Mouse (Mus musculus): ENCODE measurements around the gene Rnf208.
A peak's percentile ranks its signal among the peaks of the same experiment; 100 is the strongest.
"Not testable (repeated sequence)": the region's sequence is repeated elsewhere in the genome, so short reads cannot be mapped to it uniquely, and the experiment has no call there.

The Rnf208 gene

DNA sequence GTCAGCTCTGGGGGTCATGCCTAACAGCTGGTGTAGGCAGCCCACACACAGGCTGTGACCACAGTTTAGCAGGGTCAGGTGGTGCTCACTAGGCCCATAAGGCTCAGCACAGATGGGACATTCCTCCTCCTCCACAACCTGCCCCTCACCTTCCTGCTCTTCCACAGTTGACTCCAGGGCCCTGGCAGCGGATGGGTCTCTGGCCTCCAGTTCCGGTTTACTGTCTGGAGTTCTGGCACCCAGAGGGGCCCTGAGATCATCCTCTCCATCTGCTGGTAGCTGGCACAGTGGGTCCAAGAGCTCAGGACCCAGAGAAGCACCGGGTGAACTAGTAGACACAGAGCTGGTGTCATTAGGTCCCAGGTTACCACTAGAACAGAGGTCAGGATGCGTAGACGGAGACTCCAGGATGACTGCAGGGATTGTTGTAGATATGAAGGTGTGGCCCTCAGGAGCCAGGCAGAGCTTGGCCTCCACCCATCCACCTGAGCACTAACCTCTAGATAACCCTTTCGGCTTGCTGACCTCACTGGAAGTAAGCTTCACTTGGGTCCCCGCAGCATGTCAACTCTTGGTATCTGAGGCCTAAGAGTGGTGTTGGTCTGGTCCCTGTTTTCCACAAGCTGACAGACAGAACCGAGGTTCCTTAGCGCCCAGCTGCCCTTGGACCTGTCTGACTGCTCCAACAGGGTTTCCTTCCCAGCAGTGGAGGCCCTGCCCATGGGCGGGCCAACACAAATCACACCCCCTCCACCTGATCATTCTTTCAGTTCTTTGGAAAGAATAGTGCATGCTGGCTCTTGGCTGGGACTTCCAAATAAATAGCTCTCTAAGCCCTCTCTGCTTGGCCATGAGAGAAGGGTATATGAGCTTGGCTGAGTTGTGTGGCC is 4.4 kb downstream of the Rnf208 start, which contains the start of gene AL732309.1:
Gene AL732309.1 (minus strand): TSS at position 681 of the 890 bp plus-strand sequence.
- H3K36me3 ChIP-seq (ENCODE audit: control insufficient read depth, insufficient read depth, low read length, poor library complexity, severe bottlenecking) = peaks cover 7% of the 10 kb centered on the region
- DNase-seq (ENCODE audit: low read depth, low spot score) = no peak
- peaks cover 3% of the 10 kb centered on the region; the same call in 1 of the 2 replicates for H3K27me3 ChIP-seq (ENCODE audit: control insufficient read depth, insufficient read depth, low read length, poor library complexity, severe bottlenecking)

DNA sequence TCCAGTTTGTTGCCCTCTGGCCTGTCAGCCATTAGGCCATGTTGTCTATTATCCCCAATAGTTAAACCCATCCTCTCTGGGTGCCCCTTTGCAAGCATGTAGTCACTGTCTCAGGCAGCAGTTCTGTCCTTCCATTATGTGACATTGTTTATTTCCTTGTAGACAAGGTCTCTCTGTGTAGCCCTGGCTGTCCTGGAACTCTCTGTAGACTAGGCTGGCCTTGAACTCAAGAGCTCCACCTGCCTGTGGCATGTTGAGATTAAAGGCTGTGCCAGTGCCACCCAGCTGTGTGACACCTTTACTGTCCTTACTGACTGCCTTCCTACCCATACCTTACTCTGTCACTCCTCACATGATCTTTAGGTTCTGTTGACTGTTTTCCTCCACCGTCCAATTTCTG is 10.3 kb downstream of the Rnf208 start:
- H3K27me3 ChIP-seq (ENCODE audit: control insufficient read depth, insufficient read depth, low read length, poor library complexity, severe bottlenecking) = no peaks in the 10 kb centered on the region
- H3K36me3 ChIP-seq (ENCODE audit: control insufficient read depth, insufficient read depth, low read length, poor library complexity, severe bottlenecking) = peaks cover 4% of the 10 kb centered on the region
- peak; percentile 58 for DNase-seq (ENCODE audit: low read depth, low spot score)

DNA sequence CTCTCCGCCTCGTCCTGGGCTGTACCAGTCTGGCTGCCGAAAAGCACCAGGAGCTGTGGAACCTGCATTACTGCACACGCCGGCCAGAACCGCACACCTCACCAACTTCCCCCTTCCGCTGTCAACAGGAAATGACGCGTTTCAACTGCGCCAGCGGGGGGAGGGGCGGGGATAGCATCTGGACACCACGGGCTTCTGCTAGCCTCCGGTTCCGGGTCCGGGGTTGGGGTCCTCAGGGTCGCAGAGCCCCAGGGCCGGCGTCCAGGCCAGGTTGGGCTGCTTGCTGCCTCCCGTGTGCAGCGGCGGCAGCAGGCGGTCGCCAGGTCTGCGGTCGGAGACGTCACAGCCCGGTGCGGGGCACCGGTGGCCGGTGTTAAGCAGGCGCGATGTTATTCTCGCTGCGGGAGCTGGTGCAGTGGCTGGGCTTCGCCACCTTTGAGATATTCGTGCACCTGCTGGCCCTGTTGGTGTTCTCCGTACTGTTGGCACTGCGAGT is 13.3 kb downstream of the Rnf208 start, which contains the start of gene Tmem203:
Gene Tmem203 (plus strand): TSS at position 156 of the 496 bp plus-strand sequence.
- Histone ChIP-seq H3K36me3 (ENCODE audit: control insufficient read depth, insufficient read depth, low read length, poor library complexity, severe bottlenecking) (no peaks in the 10 kb centered on the region; the same call in 1 of the 2 replicates), H3K27me3 (ENCODE audit: control insufficient read depth, insufficient read depth, low read length, poor library complexity, severe bottlenecking) (no peaks in the 10 kb centered on the region)
- DNase-seq (ENCODE audit: low read depth, low spot score) = peak; percentile 93

DNA sequence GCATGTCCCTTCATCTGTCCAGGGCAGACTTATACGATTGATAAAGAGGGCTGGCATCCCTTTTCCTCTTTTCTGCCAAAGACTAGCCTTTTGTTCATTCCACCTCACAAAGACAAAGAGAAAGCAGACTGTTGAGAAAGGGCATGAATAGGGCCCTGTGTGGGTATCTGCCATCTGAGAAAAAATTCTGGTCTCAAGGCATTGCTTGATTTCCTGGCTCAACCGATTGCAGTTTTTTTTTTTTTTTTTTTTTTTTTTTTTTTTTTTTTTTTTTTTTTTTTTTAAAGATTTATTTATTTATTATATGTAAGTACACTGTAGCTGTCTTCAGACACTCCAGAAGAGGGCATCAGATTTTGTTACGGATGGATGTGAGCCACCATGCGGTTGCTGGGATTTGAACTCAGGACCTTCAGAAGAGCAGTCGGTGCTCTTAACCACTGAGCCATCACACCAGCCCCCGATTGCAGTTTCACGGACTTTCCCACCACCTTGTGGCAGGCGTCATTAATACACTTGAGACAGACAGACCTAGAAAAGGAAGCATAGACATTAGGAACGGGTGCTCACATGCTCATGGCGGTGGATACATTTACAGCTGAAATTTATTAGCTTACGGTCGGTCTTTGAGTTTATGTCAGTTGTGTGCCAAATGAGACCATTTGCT is 14.5 kb downstream of the Rnf208 start:
- not testable (repeated sequence) for H3K36me3 ChIP-seq (ENCODE audit: control insufficient read depth, insufficient read depth, low read length, poor library complexity, severe bottlenecking); H3K27me3 ChIP-seq (ENCODE audit: control insufficient read depth, insufficient read depth, low read length, poor library complexity, severe bottlenecking)
- DNase-seq (ENCODE audit: low read depth, low spot score) = peak; percentile 82

DNA sequence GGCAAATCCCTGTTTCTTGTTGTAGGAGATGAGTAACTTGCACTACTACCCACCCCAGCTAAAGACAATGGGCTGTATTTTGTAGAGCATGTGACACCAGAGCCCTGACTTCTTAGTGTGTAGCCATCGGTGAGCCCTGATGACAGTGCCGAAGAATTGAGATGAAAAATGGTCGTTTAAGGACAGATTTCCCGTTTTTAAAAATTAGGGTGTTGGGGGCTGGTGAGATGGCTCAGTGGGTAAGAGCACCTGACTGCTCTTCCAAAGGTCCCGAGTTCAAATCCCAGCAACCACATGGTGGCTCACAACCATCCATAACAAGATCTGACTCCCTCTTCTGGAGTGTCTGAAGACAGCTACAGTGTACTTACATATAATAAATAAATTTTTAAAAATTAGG is 15.2 kb downstream of the Rnf208 start:
- not testable (repeated sequence) for H3K36me3 ChIP-seq (ENCODE audit: control insufficient read depth, insufficient read depth, low read length, poor library complexity, severe bottlenecking); H3K27me3 ChIP-seq (ENCODE audit: control insufficient read depth, insufficient read depth, low read length, poor library complexity, severe bottlenecking); DNase-seq (ENCODE audit: low read depth, low spot score)

DNA sequence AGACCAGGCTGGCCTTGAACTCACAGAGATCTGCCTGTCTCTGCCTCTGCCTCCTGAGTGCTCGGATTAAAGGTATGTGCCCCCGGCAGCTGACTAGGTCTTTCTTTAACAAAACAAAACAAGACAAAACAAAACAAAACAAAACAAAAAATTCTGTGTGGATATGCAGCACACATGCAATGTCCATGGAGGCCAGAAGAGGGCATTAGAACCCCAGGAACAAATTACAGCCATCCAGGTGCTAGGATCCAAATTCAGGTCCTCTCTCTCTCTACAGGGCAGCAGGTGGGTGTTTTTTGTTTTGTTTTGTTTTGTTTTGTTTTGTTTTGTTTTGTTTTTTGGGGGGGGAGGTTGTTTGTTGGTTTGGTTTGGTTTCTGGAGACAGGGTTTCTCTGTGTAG is 16.8 kb downstream of the Rnf208 start:
- DNase-seq (ENCODE audit: low read depth, low spot score) = peak; percentile 63
- no peaks in the 10 kb centered on the region for H3K36me3 ChIP-seq (ENCODE audit: control insufficient read depth, insufficient read depth, low read length, poor library complexity, severe bottlenecking)
- no peaks in the 10 kb centered on the region for H3K27me3 ChIP-seq (ENCODE audit: control insufficient read depth, insufficient read depth, low read length, poor library complexity, severe bottlenecking)

DNA sequence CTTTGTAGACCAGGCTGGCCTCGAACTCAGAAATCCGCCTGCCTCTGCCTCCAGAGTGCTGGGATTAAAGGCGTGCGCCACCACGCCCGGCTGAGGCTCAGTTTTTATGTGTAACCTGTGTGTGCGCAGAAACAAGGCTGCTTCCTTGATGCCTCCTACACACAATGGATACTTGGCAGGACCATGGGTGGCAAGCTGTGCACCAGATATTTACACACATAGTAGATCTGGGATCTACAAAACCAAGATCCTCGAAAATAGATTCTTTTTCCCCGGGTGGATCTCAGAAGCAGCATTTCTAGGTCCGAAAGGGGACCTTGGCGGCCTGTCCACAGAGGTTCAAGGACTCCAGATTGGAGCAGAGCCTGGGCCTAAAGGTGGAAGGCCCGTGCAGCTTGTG is 19.8 kb downstream of the Rnf208 start:
- Histone ChIP-seq H3K36me3 (ENCODE audit: control insufficient read depth, insufficient read depth, low read length, poor library complexity, severe bottlenecking) (no peaks in the 10 kb centered on the region), H3K27me3 (ENCODE audit: control insufficient read depth, insufficient read depth, low read length, poor library complexity, severe bottlenecking) (no peaks in the 10 kb centered on the region)
- DNase-seq (ENCODE audit: low read depth, low spot score) = no peak

DNA sequence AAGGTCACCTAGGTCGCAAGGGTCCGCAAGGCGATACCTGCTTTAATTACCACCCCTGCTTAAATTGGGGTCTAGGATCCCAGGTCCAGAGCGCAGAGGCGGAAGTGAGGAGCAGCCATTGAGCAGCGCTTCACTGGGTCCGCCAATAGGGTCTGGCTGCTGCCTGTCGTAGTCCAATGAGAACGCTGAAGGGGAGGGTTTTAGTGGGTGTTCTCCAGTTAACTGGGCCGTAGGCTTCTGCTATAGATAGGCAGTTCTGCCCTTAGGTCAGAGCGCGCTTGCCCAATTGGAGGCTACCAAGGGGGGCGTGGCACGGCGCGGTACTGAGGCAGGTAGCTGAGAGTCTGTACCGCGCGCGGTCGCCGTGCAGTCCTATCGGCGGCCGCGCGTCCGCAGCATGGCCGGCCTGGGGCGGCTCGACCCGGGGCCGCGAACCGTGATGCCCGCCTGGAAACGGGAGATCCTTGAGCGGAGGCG is 20.3 kb downstream of the Rnf208 start, which contains the start of gene Tprn:
Gene Tprn (plus strand): TSS at position 328 of the 477 bp plus-strand sequence.
- Histone ChIP-seq H3K36me3 (ENCODE audit: control insufficient read depth, insufficient read depth, low read length, poor library complexity, severe bottlenecking) (no peaks in the 10 kb centered on the region), H3K27me3 (ENCODE audit: control insufficient read depth, insufficient read depth, low read length, poor library complexity, severe bottlenecking) (no peaks in the 10 kb centered on the region)
- peak; percentile 97 for DNase-seq (ENCODE audit: low read depth, low spot score)

DNA sequence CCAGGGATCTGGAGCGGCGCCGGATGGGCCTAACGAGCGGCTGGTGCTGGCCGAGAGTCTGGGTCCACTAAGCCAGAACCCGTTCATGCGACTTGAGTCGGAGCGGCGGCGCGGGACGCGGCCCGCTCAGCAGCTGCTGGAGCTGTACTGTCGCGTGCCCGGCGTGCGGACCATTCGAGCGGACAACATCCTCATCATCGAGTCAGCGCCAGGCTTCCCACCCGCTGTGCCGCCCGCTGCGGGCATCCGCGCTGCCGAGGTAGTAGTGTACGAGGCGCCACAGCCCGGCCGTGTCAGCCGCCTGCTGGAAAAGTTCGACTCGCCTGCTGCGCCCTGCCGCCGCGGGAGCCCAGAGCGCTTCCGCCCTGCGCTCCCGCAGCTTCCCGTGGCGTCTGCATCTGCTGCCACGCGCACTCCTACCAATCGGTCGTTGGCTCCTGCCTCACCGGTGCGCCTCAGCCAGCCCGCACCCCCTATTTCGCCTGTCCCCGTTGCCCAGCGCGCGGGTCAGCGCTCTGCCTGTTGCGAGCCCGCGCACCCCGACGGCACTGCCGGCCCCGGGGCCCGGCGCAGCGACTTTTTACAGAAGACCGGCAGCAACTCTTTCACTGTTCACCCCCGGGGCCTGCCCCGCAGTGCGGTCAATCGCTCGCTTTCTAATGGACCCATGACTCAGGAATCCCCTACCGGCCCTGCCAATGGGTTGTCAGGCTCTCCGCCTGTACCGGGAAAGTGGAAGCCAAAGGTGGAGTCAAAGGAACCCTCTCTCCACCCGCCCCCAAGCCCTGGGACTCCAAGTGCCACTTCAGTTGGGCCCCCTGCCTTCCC is 21.0 kb downstream of the Rnf208 start:
- no peaks in the 10 kb centered on the region for H3K27me3 ChIP-seq (ENCODE audit: control insufficient read depth, insufficient read depth, low read length, poor library complexity, severe bottlenecking)
- DNase-seq (ENCODE audit: low read depth, low spot score) = peak; percentile 59
- no peaks in the 10 kb centered on the region for H3K36me3 ChIP-seq (ENCODE audit: control insufficient read depth, insufficient read depth, low read length, poor library complexity, severe bottlenecking)

DNA sequence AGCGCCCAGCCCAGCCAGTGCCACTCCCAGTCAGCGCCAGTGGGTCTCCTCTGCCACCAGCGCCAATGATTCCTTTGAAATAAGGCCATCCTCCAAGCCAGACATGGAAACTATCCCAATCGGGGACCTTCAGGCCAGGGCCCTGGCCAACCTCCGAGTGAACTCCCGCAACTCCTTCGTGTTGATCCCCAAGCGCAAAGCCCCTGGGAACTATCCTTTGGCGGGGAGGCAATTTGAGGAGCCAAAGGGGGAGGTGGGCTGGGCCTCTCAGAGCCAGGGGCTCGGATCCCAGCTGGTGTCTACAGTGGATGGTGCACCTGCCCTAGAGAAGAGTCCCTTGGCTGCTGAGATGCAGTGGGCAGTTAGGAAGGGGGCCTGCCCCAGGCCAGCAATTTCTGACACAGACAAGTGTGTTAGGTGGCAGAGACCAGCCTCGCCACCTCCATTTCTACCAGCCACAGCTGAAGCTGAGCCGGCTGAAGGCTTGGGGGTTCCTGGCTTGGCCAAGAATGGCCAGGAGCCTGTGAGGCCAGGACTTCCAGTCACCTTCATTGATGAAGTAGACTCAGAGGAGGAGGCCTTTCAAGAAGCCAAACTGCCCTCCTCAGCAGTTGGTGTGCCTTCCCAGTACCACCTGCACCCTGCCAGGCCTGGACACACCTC is 21.7 kb downstream of the Rnf208 start:
- no peak for DNase-seq (ENCODE audit: low read depth, low spot score)
- H3K27me3 ChIP-seq (ENCODE audit: control insufficient read depth, insufficient read depth, low read length, poor library complexity, severe bottlenecking) = no peaks in the 10 kb centered on the region

DNA sequence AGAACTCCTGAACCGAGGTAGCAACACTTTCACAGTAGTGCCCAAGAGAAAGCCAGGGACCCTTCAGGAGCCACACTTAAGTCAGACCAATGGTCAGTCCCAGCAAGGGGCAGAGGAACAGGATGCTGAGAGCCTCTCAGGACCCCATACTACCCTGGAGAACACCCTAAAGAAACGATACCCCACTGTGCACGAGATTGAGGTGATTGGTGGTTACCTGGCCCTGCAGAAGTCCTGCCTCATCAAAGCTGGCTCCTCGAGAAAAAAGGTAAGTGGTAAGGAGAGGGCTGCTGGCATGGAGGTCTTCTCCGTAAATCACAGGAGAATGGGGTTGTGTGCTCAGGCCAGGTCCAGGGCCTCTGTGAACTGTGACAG is 22.2 kb downstream of the Rnf208 start:
- Histone ChIP-seq H3K27me3 (ENCODE audit: control insufficient read depth, insufficient read depth, low read length, poor library complexity, severe bottlenecking) (no peaks in the 10 kb centered on the region), H3K36me3 (ENCODE audit: control insufficient read depth, insufficient read depth, low read length, poor library complexity, severe bottlenecking) (no peaks in the 10 kb centered on the region; the same call in 1 of the 2 replicates)
- DNase-seq (ENCODE audit: low read depth, low spot score) = no peak

More for the DNA sequence above, 21.7 kb downstream of the Rnf208 start:
- H3K36me3 ChIP-seq (ENCODE audit: control insufficient read depth, insufficient read depth, low read length, poor library complexity, severe bottlenecking) = no peaks in the 10 kb centered on the region; the same call in 1 of the 2 replicates

DNA sequence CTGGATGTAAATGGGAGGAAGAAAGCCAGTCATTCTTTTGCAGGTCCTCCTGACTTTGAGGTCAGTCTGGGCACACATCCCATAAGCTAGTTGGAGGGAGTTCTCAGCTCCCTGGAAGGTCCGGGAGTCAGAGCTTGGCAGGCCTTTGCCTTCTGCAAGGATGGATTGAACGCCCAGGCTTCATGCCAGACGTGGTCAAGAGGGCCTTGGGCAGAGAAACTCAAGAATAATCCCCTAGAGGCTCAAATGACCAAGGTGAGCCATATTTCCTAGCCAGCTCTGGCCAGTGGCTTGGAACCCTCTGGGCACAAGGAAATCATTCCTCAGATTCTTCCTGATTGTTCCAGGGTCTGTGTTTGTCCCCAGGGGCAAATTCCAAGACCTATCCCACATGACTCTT is 22.8 kb downstream of the Rnf208 start:
- Histone ChIP-seq H3K27me3 (ENCODE audit: control insufficient read depth, insufficient read depth, low read length, poor library complexity, severe bottlenecking) (no peaks in the 10 kb centered on the region), H3K36me3 (ENCODE audit: control insufficient read depth, insufficient read depth, low read length, poor library complexity, severe bottlenecking) (no peaks in the 10 kb centered on the region; the same call in 1 of the 2 replicates)
- no peak for DNase-seq (ENCODE audit: low read depth, low spot score)

DNA sequence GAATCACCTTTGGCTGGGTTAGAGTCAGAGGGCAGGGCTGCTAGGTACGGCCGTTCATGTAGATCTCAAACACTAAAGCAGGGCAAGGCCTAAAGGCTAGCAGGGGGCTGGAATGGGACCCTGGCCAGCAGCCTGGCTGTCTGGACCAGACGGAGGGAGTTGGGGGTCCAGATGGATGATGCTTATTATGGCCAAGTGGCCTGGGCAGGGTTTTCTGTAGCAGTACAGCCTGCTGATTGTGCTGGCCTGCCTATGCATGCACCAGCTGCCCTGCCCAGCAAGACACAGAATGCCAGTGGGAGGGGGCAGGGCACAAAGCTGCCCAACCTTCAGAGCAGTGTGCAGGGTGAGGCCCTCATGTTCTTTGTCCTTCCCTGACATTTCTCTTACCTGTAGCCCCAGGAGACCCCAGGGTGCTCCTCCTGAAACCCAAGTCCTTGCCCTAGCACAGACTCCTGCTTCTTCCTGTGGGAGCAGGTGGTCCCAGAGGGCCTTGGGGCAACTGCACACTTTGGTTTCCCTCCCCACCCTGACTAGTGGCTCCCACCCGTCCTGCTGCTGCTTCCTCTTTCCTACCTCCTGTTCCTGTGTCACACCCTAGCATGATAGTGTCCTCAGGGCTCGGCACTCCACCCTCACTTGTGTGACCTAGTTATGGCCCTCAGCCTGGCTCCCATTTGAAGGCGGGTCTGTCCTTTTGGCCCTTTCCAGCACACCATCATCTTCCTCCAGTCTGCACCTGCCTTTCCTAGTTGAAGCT is 24.0 kb downstream of the Rnf208 start:
- Histone ChIP-seq H3K36me3 (ENCODE audit: control insufficient read depth, insufficient read depth, low read length, poor library complexity, severe bottlenecking) (peaks cover 2% of the 10 kb centered on the region), H3K27me3 (ENCODE audit: control insufficient read depth, insufficient read depth, low read length, poor library complexity, severe bottlenecking) (no peaks in the 10 kb centered on the region)
- peak; percentile 31 for DNase-seq (ENCODE audit: low read depth, low spot score)
